Mouse (Mus musculus) urinary bladder, postnatal 10 days (tissue): Measurements from ENCODE around the gene Snrpd2.
"Not testable (repeated sequence)": the region's sequence is repeated elsewhere in the genome, so short reads cannot be mapped to it uniquely, and the experiment has no call there.

Experiments used
- DNase-seq: peaks from one replicate; pipeline ENCODE4 v3.0.0; 2022; ENCODE audit warnings: low spot score

The Snrpd2 gene

DNA sequence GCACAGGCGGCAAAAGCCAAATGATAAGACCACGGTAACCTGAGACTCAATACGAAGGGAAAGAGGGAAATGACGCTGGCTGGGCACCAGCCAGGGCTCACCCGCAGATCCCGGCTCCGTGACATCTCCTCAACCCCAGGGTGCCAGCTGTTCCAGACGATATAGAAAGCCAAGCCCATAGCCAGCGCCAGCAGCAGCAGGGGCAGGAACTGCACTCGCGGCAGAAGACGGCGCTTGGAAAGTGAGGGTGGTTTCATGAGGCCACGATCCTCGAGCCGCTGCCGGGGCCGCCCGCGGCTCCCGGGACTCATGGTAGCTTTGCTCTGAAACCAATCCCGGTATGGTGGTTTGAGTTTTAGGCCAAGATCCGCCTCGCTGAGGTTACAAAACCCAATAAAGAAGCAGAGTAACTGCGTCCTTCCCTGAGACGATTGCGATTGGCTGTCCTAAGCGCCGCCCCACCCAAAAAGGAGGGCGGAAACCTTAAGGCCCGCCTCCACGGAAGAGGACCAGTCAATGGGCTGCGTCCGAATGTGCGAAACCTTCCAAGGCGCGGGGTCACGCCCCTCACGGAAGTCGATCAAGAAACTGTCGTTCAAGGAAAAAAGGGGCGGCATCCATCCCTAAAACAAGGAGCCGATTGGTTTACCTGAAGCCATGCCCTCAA lies 514 bp upstream of the Snrpd2 start, which contains the start of gene Qpctl:
Qpctl (minus strand) TSS at position 417 of the 667 bp plus-strand sequence.
- peak; percentile 90 for DNase-seq

DNA sequence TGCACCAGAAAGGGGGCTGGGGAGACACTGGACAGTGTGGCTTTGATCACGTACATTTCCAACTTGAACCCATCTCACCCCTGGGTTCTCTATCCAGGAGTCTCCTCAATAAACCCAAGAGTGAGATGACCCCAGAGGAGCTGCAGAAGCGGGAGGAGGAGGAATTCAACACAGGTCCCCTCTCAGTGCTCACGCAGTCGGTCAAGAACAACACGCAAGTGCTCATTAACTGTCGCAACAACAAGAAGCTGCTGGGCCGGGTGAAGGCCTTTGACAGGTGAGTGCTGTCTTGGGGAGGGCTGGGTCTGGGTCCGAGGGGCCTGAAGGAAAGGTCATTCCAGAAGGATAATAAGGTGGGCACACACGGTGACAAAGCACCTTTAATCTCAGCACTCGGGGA lies 1.6 kb downstream of the Snrpd2 start:
- not testable (repeated sequence) for DNase-seq

DNA sequence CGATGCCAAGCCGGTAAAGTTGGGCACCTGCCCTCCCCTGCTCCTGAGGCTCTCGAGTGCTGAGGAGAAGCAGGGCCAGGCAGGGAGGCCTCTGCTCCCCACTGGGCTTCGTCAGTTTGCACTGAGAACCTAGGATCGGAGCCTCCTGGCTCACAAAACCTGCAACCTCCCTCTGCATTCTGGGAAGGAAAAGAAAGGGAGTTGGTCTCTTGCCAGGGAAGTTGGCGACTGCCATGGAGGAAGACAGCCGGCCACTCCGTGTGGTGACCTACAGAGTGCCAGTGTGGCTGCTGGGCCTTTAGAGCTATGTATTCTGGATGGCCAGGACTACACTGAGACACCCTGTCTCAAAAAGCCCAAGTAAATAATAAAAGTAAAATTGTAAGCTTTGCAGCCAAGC lies 5.3 kb downstream of the Snrpd2 start:
- no peak for DNase-seq

DNA sequence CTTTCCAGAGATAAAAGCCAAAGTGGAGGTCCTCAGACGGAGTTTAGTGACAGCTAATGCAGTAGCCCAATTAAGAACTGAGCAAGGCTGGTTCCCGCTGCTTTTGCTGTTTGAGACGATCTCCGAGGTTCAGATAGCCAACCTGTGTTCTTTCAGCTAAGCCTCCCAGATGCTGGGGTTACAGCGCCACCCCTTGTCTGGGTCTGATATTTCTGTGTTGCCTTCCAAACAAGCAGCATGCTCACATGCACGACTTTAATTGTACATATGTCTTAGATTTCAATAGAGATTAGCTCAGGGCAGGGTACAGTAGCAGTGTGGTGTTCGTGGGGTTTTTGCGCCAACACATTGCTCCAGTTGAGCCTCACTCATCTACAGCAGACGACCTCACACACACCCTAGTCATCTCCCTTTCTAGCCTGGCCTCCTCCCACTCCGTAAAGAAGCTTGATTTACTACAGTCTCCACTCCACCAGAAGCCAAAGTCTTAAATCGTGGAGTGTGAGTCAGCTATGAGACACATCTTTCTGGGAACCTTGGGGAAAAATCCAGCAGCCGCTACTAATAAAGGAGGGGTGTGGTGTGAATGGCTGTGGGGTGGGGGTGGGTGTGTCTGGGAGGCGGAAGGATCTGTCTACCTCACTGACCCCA lies 6.4 kb downstream of the Snrpd2 start:
- DNase-seq: no peak

DNA sequence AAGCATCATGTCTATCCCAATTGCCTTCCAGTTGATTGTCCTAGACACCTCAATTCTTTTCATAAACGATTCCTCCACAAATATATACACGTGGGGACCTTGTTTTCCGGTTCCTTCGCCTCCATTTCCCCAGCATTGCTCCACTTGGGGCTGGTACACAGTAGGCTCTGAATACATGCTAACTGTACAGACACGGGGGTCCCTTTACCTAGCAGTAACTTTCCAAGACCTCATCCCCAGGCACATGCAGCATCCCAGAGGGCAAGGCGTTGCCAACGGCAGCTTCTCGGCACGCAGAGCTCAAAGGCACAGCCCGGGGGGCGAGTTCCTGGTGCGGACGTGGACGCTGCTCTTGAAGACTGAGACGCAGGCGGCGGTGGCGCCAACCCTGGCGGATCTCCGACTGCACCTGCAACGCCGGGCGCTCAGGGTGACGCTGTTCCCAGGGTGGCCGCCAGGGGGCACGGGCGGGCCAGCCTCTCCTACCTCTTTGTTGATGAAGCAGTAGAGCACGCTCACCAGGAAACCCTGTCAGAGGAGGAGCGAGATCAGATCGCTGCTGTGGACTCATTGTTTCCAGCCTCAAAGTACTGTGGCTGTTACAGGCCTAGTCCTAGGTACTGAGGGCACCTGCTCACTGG lies 7.8 kb downstream of the Snrpd2 start:
- DNase-seq: peak; percentile 83

DNA sequence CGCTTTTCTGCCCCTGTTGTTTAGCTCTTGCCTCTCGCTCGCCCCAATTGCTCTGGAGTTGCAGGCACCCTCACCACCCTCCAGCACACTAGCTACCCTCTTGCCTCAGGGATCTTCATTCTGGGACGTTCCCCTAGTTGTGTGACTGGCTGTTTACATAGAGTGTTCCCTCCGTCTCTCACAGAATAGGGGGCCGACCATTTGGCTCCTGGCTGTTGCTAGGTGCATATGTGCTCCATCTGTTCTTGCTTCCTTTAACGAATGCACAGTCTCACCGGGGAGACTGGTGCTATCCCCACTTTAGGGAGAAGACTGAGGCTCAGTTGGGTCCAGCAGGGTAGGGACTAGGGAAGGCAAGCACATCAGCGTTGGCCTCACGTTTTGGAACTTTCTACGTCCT lies 9.1 kb downstream of the Snrpd2 start:
- no peak for DNase-seq

DNA sequence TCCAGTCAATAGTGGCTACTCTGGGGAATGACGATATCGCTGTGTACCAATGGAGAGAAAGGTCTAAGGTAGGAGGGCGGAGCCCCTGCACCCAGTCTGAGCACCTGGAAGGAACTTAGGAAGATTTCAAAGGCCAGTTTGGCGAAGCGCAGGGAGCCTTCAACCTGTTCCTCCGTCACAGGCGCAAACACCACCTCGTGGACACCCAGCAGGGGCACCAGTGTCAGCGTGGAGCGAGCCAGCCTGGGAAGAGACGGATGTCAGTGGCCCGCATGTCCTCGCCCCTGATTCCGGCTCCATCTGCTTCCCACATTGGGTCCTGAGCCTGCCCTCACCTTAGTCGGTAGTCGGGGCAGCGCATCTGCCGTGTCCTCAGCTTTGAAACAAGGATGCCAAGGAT lies 9.9 kb downstream of the Snrpd2 start:
- DNase-seq: no peak

DNA sequence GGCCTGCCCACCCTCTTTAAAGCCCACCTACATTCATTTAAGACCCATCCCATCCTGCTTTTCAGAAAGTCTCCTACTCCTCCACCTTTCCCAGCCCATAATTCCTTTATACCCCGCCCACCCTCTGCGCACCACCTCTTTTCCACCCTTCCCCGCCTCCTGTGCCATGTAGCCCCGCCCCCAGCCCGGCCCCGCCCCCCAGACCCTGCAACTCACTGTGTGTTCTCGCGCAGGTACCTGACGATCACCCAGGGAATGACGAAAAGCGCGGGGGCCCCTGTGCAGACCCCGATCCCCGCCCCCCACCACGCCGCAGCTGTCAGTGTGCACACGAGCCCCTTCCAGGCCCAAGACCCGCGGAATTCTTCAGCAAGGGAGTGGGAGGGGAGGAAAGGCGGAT lies 10.6 kb downstream of the Snrpd2 start:
- no peak for DNase-seq

DNA sequence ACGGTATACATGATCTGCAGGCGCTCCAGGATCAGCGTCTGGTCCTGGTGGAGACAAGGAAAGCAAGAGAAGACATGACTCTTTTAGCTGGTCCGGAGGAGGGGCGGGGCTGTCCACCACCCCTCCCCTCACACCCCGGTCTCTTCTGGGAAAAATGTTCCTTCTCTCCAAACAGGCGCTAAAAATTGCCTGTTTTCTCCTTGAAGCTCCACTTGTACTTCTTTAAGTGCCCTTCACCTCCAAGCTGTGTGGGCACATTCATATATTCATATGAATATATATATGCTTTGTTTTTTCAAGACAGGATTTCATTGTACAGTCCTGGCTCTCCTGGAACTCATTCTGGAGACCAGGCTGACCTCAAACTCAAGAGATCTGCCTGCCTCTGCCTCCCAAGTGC lies 13.4 kb downstream of the Snrpd2 start:
- no peak for DNase-seq

DNA sequence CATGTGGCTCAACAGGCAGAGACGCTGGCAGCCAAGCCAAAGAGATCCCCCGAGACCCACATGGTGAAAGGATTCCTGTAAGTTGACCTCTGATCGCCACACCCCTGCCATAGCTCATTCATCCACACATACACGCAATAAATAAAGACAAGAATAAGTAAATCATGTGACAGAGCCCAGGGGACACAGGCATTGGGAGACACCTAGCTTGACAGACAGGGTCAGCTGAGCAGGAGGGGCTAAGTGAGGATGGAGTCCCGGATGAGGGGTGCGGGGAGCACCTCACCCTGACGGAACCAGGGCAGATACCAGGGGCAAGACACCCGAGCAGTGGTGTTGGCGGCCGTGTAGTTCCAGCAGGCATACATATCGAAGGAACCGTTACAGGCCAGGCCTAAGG lies 14.2 kb downstream of the Snrpd2 start:
- no peak for DNase-seq

DNA sequence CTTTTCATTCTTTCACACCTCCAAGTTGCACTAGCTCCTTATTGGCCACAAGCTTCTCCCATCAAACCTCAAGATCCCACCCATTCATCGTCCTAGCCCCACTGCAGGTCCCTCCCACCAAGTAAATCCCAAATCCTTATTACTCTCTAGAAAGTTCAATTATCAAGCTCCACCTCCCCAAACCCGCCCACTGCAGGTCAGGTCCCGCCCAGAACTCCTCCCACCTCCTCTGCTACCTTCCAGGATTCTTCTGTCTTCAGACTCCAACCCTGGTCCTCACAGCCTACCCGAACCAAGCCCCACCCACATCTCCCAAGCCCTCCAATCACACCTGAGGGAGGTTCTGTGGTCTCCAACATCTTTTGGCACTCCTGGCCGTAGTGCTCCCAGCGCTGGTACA lies 14.7 kb downstream of the Snrpd2 start:
- no peak for DNase-seq

DNA sequence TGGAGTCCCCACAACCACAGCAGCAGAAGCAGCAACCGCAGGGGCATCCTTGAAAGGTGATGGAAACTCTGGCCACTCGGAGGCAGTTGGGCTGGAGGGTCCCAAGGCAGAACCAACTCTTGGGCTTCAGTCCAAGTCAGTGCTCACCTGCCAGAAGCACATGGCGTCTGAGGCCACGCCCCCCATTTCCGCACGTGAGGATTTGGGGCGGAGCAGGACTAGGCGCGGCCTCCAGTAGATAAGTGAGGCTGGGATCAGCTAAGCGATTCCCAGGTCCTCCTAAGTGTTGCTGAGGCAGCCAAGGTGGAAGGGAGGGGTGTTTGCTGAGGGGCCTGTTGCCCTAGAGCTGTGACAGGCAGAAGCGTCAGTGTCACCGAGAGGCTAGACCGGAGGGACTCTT lies 15.5 kb downstream of the Snrpd2 start:
- DNase-seq: no peak

DNA sequence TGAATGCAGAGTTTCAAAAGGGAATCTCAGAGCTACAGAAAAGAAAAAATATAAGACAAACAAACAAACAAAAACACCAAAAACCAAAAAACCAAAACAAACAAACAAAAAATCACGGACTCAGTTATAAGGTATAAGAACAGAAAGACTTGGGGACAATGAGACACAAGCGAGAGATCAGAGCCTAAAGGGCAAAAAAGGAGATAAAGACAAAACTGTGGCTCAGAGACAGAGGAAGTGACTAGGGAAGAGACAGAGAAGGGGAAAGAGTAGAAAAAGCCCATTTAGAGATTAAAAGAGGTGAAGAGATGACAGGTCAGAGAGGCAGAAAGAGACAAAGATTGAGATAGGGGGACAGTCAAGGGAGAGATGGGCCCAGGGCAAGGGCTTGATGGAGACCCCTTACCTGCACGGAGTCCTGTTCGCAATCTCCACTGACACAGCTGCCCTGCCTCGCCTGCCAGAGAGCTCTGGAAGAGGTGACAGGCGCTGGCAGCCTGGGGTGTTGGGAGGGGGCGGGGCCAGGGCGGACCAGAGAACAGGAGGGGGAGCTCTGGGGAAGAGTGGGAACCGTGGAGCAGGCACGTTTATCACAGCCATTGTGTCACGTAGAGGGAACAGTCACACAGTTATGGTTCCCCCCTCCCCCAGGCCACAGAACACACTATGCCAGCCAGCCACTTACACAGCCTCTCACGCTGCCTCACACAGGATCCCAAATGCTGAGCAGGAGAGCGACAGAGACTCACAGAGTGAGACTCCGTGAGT lies 16.3 kb downstream of the Snrpd2 start, which contains the start of gene Gipr:
Gipr (minus strand) TSS at position 472 of the 768 bp plus-strand sequence.
- DNase-seq: no peak

DNA sequence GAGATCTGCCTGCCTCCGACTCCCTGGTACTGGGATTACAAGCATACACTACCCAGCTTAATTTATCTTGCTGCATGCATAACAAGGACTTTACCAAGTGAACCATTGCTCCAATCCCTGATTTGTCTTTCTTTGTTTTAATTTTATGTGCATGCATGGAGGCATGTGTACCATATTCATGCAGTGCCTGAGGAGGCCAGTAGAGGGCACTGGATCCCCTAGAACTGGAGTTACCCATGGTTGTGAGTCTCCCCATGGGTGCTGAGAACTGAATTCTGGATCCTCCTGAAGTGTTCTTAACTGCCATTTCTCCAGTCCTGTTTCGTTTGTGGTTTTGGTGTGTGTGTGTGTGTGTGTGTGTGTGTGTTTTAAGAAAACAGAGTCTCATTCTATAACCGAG lies 17.5 kb downstream of the Snrpd2 start:
- DNase-seq: no peak

DNA sequence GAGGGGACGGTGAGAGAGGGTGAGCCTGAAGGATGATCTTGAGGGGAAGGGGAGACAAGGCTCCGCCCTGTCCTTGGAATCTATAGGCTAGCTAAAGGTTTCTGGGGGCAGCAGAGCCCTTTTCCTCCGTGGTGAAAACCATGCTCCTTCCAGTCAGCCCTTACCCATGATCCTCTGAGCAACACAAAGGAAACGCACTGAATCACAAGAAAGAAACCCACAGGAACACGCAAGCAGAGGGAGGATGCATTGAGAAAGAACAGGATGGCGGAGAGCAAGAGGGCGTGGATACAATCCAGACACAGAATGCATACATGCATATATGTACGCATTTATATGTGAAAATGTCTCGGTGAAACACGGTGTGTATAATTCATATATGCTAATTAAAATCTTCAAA lies 20.0 kb downstream of the Snrpd2 start:
- no peak for DNase-seq

DNA sequence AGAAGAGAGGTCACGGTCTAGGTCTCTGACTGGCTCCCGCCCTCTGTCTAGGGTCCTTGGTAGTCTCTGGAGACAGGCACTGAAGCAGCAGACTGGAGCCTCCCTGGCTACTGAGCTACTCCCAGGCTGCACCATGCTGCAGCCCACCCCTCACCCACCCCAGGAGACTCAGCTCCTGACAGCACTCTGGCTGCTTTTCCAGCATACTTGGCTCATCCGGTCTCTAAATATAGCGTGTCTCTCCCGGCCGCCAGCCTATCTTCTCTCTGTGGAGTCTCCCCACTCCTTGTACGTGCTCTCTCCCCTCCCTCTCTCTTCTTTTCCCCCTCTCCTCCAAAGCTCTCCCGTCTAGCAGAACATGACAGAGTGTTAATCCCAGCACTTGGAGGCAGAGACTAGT lies 20.6 kb downstream of the Snrpd2 start:
- DNase-seq: no peak

DNA sequence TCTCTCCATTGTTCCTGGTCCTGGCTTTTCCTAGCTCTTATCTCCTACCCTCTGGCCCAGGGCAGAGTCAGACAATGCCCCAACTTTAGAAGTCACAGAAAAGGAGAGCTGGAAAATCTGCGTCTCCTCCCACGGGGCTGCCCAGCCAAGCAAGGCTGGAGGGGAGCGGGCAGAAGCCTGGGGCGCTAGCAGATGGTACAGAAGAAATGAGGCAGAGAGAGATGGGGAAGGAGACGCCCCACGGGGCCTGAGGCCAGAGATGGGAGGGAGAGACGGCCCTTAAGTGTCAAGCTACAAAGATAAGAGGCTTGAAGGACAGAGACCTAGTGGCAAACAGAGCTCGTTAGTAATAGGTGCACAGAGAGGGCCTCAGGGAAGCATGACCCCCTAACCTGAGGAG lies 22.3 kb downstream of the Snrpd2 start:
- no peak for DNase-seq

DNA sequence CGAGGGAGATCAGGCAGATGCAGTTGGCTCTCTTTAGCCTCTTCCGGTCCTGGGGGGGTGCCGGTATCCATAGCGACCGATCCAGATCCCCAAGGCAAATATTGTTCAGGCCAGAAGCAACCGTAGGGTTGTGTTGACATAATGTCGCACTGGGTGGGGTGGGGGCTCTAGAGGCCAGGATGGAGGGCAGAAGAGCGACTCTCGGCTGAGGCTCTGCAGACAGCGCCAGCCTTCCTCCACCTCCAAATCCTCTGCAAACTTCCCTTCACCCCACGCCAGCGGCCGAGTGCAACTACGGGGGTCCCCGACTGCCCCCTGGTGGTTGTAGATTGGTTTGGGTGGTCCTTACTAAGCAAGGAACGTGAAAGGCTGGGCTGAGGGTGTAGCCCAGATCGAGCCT lies 23.4 kb downstream of the Snrpd2 start:
- DNase-seq: peak; percentile 64

DNA sequence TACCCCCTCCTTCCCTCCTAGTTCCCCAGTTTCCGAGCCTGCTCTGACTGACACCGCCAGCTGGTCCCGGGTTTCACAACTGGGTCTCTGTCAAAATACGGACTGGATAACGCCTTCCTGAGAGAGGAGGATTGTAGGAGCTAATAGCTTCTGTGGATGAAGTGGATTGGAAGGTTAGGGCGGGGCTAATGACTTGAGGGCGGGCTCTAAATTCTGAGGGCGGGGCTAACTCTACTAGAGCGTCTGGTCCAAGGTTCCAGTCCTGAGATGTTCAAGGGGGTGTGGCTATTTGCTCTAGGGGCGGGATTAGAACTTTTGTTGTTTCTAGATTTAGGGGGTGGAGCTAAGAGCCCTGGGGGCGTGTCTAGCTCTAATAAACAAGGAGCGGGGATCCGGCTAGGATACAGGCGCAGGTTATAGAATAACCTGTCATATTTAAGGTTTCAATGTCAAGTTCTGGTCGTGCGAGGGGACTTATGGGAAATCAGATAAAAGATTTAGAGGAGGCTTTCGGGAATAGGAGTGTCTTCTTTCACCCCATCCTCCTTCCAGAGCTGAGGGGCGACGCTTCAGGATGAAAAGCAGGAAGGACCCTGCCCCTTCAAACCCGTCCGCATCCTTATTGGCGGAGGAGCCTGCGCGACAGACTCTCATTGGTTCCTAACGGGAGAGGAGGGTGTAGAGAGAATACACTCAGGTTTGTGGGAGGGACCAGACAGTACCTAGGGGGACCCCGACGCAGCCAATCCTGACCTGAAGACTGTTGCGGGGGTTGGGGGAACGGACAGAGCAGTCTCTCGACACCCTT lies 26.4 kb downstream of the Snrpd2 start, which contains the start of gene Eml2:
Eml2 (plus strand) TSS at position 714 of the 808 bp plus-strand sequence.
- no peak for DNase-seq

DNA sequence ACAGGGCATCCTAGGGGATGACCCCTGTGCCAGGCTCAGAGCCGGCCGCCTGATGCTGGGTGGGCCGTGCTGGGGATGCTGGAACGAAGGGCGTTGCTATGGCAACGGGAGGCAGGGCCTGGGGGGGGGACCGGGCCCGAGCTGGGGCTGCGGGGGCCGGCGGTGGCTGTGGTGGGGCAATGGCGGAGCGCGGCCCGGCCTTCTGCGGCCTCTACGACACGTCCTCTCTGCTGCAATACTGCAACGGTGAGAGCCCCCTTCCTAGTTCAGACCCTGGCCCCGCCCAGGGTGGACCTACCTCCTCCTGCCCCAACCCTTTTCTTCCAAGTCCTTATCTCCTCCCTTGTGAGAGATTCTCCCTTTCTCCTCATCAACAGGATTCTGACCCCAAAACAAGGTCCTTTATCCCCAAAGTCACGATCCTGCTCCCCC lies 27.0 kb downstream of the Snrpd2 start:
- DNase-seq: no peak

DNA sequence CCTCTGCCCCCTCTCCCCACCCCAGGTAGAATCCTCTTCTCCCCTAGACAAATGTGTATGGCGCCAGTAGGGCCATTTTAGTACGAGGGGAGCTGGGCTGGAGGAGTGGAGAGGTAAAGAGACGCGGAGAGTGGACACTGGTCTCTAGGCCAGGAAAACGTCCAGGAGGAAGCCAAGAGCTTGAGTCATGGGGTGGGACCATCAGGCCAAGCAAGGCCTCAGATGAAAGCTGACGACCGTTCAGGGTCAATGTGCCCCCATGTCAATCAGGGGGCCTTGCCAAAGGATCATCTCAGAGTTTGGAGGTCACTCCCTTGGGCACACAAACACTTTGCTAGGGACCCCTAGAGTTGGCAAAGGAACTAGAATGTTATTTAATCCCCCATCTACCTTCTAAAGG lies 27.7 kb downstream of the Snrpd2 start:
- DNase-seq: no peak

DNA sequence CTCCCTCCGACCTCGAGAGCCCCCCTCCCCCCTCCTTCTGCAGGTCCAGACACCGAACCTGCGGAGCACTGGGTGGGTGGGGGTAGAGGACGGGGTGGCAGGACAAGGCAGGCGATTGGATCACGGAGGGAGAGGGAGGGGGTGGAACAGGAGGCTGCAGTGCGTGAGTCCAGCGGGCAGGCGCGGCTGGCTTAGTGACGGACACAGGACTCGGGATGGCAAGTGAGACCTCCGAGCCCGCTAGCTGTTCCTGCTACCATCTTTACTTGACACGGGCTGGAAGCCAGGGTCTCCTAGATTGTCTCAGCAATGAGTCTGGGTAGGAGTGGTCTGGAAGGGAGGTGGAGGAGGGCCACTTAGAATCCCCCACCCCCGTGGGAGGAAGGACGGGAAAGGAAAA lies 28.5 kb downstream of the Snrpd2 start:
- no peak for DNase-seq
